Mouse (Mus musculus) gonadal fat pad, adult 2 months (tissue): ENCODE measurements around the gene Rab26. TPM values are rescaled to one million over a fixed set of nuclear protein-coding genes. Genes with fewer than 3 reads are reported as not detected.
A peak's percentile ranks its signal among the peaks of the same experiment; 100 is the strongest.

Experiments
- DNase-seq: peaks from one replicate; pipeline ENCODE4 v3.0.0-alpha.2; 2012; ENCODE audit warnings: low read depth
- polyA plus RNA-seq: library from polyadenylated mRNA; depleted of rRNA; stranded (reverse); fragments of >200 nt; gene quantifications from 2 replicates; pipeline ENCODE4 v1.2.3, GENCODE M21; 2012; rRNA removed

Gene Rab26
- polyA plus RNA-seq = 48.5 and 59.7 TPM in 2 replicates

- no peak for DNase-seq
Observed at GRCm38 (mm10) chr17:24534160-24534718, at the start of gene Rab26. Gene Rab26 (minus strand): TSS chr17:24534210.

- DNase-seq = no peak
Observed at GRCm38 (mm10) chr17:24580287-24580686, 46.3 kb upstream of the Rab26 start.

- no peak for DNase-seq
Observed at GRCm38 (mm10) chr17:24579532-24579931, 45.5 kb upstream of the Rab26 start.

- DNase-seq = no peak
Observed at GRCm38 (mm10) chr17:24573811-24574210, 39.8 kb upstream of the Rab26 start.

- no peak for DNase-seq
Observed at GRCm38 (mm10) chr17:24572651-24573245, 38.7 kb upstream of the Rab26 start.

GRCm38 (mm10) chr17:24569837-24570236, 35.8 kb upstream of the Rab26 start:
- no peak for DNase-seq

- DNase-seq = no peak
Observed at GRCm38 (mm10) chr17:24567034-24567779, 33.2 kb upstream of the Rab26 start.

GRCm38 (mm10) chr17:24565792-24566191, 31.8 kb upstream of the Rab26 start:
- no peak for DNase-seq

- DNase-seq = no peak
Observed at GRCm38 (mm10) chr17:24565092-24565491, 31.1 kb upstream of the Rab26 start.

- no peak for DNase-seq
Observed at GRCm38 (mm10) chr17:24564422-24564821, 30.4 kb upstream of the Rab26 start.

- no peak for DNase-seq
Observed at GRCm38 (mm10) chr17:24563638-24564037, 29.6 kb upstream of the Rab26 start.

GRCm38 (mm10) chr17:24561592-24561991, 27.6 kb upstream of the Rab26 start:
- DNase-seq = no peak

- DNase-seq = no peak
Observed at GRCm38 (mm10) chr17:24560301-24561028, 26.5 kb upstream of the Rab26 start.

GRCm38 (mm10) chr17:24559146-24559545, 25.1 kb upstream of the Rab26 start:
- DNase-seq = no peak

- no peak for DNase-seq
Observed at GRCm38 (mm10) chr17:24558600-24559099, 24.6 kb upstream of the Rab26 start.

GRCm38 (mm10) chr17:24557091-24557490, 23.1 kb upstream of the Rab26 start:
- DNase-seq = no peak

- no peak for DNase-seq
Observed at GRCm38 (mm10) chr17:24551050-24551444, 17.0 kb upstream of the Rab26 start.

- no peak for DNase-seq
Observed at GRCm38 (mm10) chr17:24550416-24551049, 16.5 kb upstream of the Rab26 start.

- peak; percentile 93 for DNase-seq
Observed at GRCm38 (mm10) chr17:24549618-24550415, 15.8 kb upstream of the Rab26 start, which contains the start of gene Pkd1. Gene Pkd1 (plus strand): TSS chr17:24549834.

GRCm38 (mm10) chr17:24548921-24549617, 15.1 kb upstream of the Rab26 start:
- no peak for DNase-seq
